Mouse (Mus musculus) thymus, adult 2 months (tissue): ENCODE data around the gene Elk4.

Experiments used
- CTCF ChIP-seq: fragments of 200-500 bp; IDR thresholded peaks from 2 replicates; pipeline ENCODE4 v1.5.1; 2012; ENCODE audit warnings: mild to moderate bottlenecking, control low read depth, low read length, moderate library complexity, borderline replicate concordance; ENCODE audit not compliant: control insufficient read depth, poor library complexity, insufficient read depth; ENCODE audit errors: extremely low read depth
- POLR2A ChIP-seq: fragments of 200-500 bp; IDR thresholded peaks from 2 replicates; pipeline ENCODE4 v1.6.1; 2012; ENCODE audit warnings: mild to moderate bottlenecking, low read length, control low read depth, moderate library complexity; ENCODE audit not compliant: control insufficient read depth, poor library complexity, insufficient read depth; ENCODE audit errors: extremely low read depth

DNA sequence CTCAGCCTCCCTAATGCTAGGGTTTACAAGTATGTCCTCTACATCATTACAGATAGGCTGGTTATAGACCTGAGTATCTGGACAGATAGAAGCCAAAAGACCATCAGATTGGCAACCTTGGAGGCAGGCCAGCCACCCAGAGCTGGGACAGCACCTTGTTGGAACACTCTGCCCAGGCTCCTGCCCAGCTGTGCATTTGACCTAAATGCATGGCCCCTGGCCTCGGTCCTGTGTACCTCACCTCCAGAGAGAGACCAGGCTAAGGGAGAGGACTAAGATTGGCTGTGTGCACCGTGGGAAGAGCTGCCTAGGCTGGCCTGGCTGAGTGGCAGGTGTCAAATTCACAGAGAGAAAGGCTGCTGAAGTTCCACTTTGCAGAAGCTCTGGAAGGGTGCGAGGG is 38.9 kb upstream of the Elk4 start:
- TF ChIP-seq CTCF (no peak), POLR2A (no peak)
